Mouse (Mus musculus): ENCODE results near the gene Cenpa.
A peak's percentile ranks its signal among the peaks of the same experiment; 100 is the strongest.
"Not testable (repeated sequence)": the region's sequence is repeated elsewhere in the genome, so short reads cannot be mapped to it uniquely, and the experiment has no call there.

The Cenpa gene

DNA sequence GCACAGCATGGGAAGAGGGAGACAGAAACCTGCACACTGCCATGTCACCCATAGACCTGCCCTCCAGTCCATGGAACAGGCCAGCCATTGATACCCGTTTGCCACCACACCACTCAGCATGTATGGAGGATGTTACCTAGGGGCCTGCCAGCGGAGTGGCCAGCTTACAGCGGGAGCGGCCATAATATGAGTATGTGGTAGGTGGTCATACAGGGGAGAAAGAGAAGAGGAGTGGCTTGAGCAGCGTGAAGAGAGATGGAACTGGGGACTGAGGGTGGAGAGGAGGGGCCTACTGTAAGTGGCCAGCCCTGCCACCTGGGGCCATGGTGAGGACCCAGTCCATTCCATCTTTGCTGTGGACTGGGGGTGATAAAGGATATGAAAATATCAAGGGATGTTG lies 15.4 kb downstream of the Cenpa start:
- no peak for DNase-seq (ENCODE audit: low spot score)

GRCm38 (mm10) chr5:30682967-30683600 lies 16.5 kb downstream of the Cenpa start:
- DNase-seq (ENCODE audit: low spot score) = no peak

DNA sequence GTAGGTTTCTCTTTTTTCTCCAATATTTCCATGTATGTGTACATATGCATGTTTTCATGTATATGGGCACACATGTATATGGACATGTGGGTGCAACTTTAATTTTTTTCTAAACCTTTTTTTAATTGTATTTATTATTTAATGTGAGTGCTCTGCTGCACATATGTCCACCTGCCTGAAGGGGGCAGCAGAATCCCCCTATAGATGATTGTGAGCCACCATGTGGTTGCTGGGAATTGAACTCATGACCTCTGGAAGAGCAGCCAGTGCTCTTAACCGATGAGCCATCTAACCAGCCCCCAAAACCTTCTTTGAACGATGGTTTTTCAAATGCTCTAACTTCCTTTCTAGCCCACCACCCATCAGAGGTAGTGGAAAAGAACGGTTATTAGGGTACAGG lies 17.4 kb downstream of the Cenpa start:
- DNase-seq (ENCODE audit: low spot score) = no peak

DNA sequence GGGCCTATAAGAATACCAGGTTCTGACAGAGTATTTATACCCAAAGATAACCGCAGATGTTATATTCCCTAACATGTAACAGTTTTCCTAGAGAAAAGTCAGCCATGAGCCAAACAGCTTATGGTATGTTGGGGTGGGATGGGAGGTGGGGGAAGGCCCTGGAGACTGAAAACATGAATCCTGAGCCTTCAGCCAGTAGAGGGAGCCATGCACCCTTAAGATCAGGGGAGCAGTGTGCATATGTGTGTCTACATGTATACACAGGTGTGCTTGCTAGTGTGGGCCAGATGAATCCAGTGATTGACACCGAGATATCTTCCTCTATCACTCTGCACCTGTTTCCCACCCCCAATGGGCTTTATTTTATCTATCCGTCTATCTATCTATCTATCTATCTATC lies 20.2 kb downstream of the Cenpa start:
- no peak for DNase-seq (ENCODE audit: low spot score)

GRCm38 (mm10) chr5:30700361-30701000 lies 33.9 kb downstream of the Cenpa start:
- DNase-seq (ENCODE audit: low spot score) = no peak

DNA sequence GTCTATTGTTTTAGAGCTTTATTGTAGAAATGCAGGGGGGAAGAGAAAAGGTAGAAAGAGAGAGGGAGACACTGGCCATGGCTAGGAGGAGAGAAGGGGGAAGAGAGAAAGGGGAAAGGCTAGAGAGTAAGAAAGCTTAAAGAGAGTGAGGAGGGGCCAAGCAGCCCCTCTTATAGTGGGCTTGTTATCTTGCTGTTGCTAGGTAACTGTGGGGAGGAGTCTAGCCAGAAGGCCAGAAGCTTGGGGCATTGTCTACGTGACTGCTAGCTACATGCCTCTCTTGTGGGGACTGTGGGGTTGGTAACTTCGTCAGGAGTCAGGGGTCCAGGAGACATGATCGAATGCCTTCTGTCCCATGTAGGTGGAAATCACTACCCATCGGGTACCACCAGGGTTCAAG lies 34.8 kb downstream of the Cenpa start:
- DNase-seq (ENCODE audit: low spot score) = not testable (repeated sequence)

- DNase-seq (ENCODE audit: low spot score) = no peak
Observed at GRCm38 (mm10) chr5:30701866-30702265, 35.3 kb downstream of the Cenpa start.

DNA sequence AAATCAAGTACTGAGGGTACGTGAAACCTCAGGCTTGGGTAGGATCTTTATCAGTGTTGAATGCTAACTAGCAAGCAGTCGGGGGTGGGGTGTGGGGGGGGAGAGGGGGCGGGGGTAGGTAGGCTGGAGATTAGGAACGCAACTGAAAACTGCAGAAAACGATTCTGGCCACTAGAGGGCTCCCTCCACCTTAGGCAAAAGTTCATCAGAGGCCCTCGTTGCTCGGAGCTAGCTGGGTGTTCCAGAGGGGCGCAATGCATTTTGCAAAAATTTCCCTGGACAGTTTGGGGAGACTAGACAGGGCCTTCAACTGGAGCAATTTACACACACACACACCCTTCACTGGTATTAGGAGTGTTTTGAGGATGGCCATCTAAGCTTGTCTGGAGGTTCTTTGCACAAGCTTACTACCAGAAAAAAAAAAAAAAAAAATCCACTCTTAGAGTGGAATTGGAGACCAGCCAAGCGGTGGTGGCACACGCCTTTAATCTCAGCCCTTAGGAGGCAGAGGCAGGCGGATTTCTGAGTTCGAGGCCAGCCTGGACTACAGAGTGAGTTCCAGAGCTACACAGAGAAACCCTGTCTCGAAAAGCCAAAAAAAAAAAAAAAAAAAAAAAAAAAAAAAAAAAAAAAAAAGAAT lies 43.3 kb downstream of the Cenpa start:
- peak; percentile 27 for DNase-seq (ENCODE audit: low spot score)

DNA sequence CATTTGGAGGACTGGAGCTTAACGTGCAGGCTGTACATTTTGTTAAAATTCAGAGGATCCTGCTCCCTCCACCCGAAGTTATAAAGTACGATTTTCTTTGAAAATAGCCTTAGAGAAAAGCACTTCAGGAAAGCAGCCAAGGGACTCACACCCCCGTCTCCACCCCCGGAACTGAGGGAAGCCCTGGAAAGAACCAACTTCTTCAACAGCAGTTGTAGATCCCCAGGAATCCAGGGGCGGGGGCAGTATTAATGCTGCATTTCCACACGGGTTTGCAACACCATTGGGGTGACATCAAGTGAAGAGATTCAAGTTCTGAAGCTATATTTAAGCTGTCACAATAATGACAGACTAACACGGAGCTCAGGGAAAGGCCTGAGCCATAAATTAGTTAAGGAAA lies 43.9 kb downstream of the Cenpa start:
- DNase-seq (ENCODE audit: low spot score) = no peak

DNA sequence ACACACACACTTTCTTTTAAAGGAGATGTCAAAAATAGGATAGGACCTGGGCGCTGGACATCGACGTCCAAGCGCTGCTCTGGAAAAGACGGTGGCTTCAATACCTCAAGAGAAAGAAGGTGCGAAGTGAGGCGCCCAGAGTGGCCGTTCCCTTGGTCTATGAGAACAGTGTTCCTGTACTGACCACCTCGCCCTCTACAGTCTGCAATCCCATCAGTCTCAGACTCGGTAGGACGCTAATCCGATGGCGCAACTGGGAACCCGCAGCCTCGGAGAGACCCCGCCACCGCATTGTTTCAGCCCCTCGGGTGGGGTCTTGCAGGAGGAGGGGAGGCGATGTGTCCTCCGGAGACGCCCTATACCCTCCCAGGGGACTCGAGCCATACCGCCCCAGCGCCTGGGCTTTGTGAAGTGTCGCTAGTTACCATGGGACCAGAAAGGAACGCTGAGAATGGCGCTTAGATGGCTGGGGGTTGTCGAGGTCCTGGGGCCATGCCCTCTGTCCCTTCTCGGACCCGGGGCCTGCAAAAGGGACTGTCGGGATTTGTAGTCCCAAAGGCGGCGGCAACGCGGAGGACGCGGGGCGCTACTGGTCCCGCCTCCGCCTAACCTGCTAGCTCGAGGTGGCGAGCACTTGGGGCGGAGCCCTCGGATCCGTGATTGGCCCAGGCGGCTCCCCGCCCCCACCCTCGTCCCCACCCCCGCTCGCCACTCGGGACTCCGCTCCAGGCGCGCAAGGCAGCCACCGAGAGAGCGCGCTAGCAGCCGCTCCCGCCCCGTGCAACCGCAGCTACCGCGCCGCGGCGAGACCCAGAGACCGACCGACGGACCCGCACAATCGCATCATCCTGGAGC lies 44.8 kb downstream of the Cenpa start, which contains the start of gene Dpysl5:
Gene Dpysl5 (plus strand): TSS at position 418 of the 855 bp plus-strand sequence.
- DNase-seq (ENCODE audit: low spot score) = no peak

- DNase-seq (ENCODE audit: low spot score) = no peak
Observed at GRCm38 (mm10) chr5:30712002-30712390, 45.4 kb downstream of the Cenpa start.

DNA sequence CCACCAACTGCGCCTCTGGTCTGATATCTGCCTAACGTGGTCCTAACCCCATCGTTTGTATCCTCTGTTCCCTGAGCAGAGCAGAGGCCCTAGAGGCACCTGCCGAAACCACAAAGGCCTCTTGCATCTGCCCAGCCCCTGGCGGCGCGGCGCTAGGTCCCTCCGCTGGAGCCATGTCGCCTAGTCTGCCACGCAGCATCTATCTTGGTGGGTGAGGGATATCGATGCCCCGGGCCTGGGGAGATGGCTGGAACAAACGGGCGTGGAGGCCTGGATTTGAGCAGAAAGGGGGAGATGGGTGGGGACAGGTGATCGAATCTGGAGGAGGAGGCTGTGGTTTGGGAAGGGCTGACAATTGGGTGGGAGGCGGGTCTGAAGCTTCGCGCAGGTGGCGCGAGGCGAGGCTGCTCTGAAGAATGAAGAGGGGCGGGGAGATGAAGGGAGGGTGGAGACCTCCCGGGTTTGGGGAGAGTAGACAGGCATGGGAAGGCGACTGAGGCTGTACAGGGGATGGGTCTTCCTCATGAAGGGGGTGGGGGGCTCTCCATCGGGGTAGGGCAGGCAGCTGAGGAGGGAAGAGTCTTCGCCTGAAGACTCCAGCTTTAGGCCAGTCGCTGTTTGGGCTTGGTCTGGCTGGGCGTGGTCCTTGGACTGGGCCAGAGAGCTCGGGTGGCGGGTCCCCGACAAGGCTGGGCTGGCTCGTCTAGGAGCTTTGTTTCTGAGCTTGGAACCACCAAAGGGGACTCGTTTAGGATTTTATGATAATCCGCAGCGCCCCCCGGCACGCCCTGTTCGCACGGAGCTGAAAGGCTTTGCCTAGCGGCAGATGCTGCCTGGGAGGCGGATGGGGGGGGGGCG lies 46.1 kb downstream of the Cenpa start:
- no peak for DNase-seq (ENCODE audit: low spot score)

GRCm38 (mm10) chr5:30713299-30713675 lies 46.7 kb downstream of the Cenpa start:
- no peak for DNase-seq (ENCODE audit: low spot score)

GRCm38 (mm10) chr5:30713691-30714090 lies 47.1 kb downstream of the Cenpa start:
- DNase-seq (ENCODE audit: low spot score) = no peak

GRCm38 (mm10) chr5:30716311-30716710 lies 49.7 kb downstream of the Cenpa start:
- no peak for DNase-seq (ENCODE audit: low spot score)

DNA sequence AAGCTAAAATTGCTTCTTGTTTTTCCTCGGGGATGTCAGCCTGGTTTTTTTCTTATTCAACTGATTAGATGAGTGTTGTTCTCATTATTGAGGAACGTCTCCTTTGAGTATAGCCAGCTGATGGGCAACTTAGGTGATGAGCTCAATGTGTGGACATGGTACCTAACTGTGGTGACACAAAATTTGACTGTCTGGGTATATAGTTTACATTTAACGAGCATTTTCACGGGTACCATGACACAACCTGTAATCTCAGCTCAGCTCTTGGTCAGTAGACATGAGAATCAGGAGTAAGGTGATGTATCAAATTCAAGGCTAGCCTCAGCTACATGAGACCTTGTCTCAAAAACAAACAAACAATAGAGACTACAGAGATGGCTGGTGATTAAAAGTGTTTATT lies 50.9 kb downstream of the Cenpa start:
- DNase-seq (ENCODE audit: low spot score) = no peak

DNA sequence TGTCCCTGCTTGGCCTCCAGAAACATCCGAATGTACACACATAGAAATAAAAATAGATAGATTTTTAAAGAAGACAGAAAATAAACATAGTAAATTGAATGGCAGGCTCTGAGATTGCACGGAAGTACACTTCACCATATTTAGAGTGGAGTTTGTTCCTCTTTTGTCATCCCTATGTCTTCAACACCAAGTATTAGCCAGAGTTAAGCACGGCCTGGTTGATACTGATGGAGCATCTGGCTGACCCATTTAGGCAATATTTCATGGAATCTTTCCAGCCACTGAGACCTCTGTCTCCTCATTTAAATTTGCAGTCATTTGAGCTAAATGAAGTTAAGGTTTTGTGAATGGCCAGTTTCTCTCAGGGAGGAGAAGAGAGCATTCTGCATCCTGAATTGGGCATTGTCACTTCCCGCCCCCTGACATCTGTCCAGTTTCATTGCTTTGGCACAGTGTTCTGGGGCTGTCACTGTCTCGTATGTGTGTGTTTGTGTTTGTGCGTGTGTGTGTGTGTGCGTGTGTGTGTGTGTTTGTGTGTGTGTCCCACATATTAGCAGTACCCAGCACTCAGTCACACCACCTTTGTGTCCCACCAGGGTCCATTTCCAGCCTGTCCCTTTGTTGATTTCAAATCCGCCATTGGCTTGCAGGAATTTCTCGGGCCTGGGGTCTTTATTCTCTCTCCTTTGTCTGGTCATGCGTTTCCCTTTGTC lies 51.6 kb downstream of the Cenpa start:
- DNase-seq (ENCODE audit: low spot score) = no peak

GRCm38 (mm10) chr5:30721935-30722334 lies 55.4 kb downstream of the Cenpa start:
- no peak for DNase-seq (ENCODE audit: low spot score)
